Mouse (Mus musculus) ES-E14 (cell line): ENCODE data around the gene Prm3.

Experiments used
- HCFC1 ChIP-seq: IDR thresholded peaks from 2 replicates; pipeline ENCODE4 v1.6.1; 2012; ENCODE audit warnings: low read length, inconsistent platforms, borderline replicate concordance; ENCODE audit not compliant: insufficient read depth
- MAFK ChIP-seq: IDR thresholded peaks from 2 replicates; pipeline ENCODE4 v1.6.1; 2014; ENCODE audit warnings: mild to moderate bottlenecking, low read depth, low read length, inconsistent platforms; ENCODE audit not compliant: insufficient read depth
- ZC3H11A ChIP-seq: IDR thresholded peaks from 2 replicates; pipeline ENCODE4 v1.6.1; 2012; ENCODE audit warnings: low read depth, mild to moderate bottlenecking, inconsistent platforms, low read length, borderline replicate concordance

DNA sequence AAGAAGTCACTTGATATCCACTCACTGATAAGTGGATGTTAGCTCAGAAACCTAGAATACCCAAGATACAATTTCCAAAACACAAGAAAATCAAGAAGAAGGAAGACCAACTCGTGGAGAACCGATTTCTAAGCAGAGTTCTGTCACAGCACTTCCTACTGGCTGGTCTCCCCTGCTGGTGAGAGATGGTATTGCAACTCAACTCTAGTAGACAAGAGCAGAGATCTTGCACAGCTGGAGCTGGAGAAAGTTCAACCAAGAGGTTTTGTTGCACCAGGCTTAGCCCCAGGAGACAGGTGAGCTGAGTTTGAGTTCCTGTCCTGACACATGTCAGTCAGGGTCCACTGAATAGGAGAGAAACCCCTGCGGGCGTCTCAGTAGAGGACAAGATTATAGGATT is 23.6 kb downstream of the Prm3 start:
- no peak for TF ChIP-seq ZC3H11A
- no peak for TF ChIP-seq MAFK
- no peak for TF ChIP-seq HCFC1
